Mouse (Mus musculus) bone marrow, adult 2 months (tissue): ENCODE measurements at regions not wholly inside any gene's neighbourhood (a gene's known extent, or its start where the extent isn't known, plus 50 kb on each side); places are given as distances from the start of the nearest gene placed in this dataset.

Source experiments
- CTCF ChIP-seq: fragments of 200-500 bp; IDR thresholded peaks from 2 replicates; pipeline ENCODE4 v1.5.1; 2011; ENCODE audit warnings: low read length, control low read depth; ENCODE audit not compliant: control insufficient read depth, insufficient read depth
- POLR2A ChIP-seq: fragments of 200-500 bp; IDR thresholded peaks from 2 replicates; pipeline ENCODE4 v1.6.1; 2011; ENCODE audit warnings: low read depth, mild to moderate bottlenecking, control low read depth, low read length, borderline replicate concordance; ENCODE audit not compliant: control insufficient read depth

GRCm38 (mm10) chr5:35156371-35156770, 50.8 kb upstream of the Lrpap1 start:
- TF ChIP-seq CTCF: no peak
- TF ChIP-seq POLR2A: no peak
